Mouse (Mus musculus): ENCODE measurements at regions not wholly inside any gene's neighbourhood (a gene's known extent, or its start where the extent isn't known, plus 50 kb on each side); places are given as distances from the start of the nearest gene placed in this dataset.

DNA sequence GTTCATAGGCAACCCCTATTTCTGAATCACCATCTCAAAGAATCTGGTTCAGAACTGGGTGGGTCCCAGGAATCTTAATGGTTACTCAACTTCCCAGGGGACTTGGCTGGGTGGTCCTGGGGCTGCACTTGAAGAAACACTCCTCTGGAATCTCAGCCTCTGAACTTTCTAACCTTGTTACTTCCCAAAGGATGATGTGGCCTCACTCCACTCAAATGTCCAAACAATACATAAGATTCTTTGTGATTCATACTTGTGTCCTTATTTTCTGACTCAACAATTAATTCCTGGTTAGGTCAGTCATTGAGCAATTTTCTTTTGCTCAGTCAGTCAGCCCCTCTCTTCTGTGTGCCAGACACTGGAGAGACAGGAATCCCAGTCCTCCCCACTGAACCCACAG lies 353.7 kb upstream of the Ubash3b start:
- Histone ChIP-seq H3K4me3 (ENCODE audit: insufficient read depth, poor library complexity, severe bottlenecking) (no peak overlapping the region), H3K79me3 (ENCODE audit: low read depth) (peaks cover 17% of the 10 kb centered on the region), H3K27me3 (ENCODE audit: control insufficient read depth, insufficient read depth, insufficient read length) (no peaks in the 10 kb centered on the region), H3ac (ENCODE audit: control insufficient read depth, insufficient read length, low read depth) (no peak overlapping the region), H3K36me3 (ENCODE audit: control insufficient read depth, insufficient read depth) (peaks cover 6% of the 10 kb centered on the region), H3K79me2 (ENCODE audit: control insufficient read depth, insufficient read depth) (peaks cover 51% of the 10 kb centered on the region)
- TF ChIP-seq MAX (IDR thresholded peaks at IDR 0.05), result no peak
- TF ChIP-seq MYOD1 (IDR thresholded peaks at IDR 0.05; ENCODE audit: control insufficient read depth, insufficient read length, low read depth), result peak; percentile 8
- no peak for TF ChIP-seq MYOG (IDR thresholded peaks at IDR 0.05; ENCODE audit: control insufficient read depth, extremely low read depth, insufficient read length)
- peak; percentile 95 for TF ChIP-seq CEBPB (IDR thresholded peaks at IDR 0.05; ENCODE audit: low read depth)
- TF ChIP-seq CTCF (IDR thresholded peaks at IDR 0.05; ENCODE audit: control insufficient read depth, insufficient read depth, insufficient read length), result no peak
- TF ChIP-seq USF1 (IDR thresholded peaks at IDR 0.05; ENCODE audit: low read depth), result no peak
- TF ChIP-seq FOSL1 (IDR thresholded peaks at IDR 0.05; ENCODE audit: insufficient read depth, low read length, poor library complexity, severe bottlenecking), result peak; percentile 31

- Histone ChIP-seq H3K4me3 (ENCODE audit: insufficient read depth, poor library complexity, severe bottlenecking) (no peak overlapping the region), H3K79me3 (ENCODE audit: low read depth) (peaks cover 14% of the 10 kb centered on the region), H3K27me3 (ENCODE audit: control insufficient read depth, insufficient read depth, insufficient read length) (no peaks in the 10 kb centered on the region), H3K36me3 (ENCODE audit: control insufficient read depth, insufficient read depth) (peaks cover 8% of the 10 kb centered on the region), H3ac (ENCODE audit: control insufficient read depth, insufficient read length, low read depth) (no peak overlapping the region), H3K79me2 (ENCODE audit: control insufficient read depth, insufficient read depth) (peaks cover 47% of the 10 kb centered on the region)
- TF ChIP-seq USF1 (IDR thresholded peaks at IDR 0.05; ENCODE audit: low read depth), result no peak
These were observed 352.2 kb upstream of the Ubash3b start for GRCm38 (mm10) chr9:41513701-41514100.

DNA sequence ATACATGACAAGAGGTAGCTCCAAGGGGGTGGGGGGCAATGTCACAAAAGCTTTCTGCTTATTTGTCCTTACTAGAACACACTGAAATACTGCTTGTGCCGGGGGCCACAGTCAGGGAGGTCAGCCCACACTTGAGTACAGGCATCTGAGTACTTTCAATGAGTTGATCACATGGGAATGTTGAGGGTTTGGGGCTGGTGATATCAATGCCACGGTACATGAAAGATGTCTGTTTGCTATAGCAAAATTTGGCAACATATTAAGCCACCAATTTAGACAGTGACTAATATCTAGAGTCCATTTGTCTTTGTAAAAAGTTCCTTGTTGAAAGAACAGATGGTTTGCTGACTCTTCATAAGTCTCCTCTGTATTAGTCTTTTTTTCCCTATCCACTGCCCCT lies 348.1 kb upstream of the Ubash3b start:
- H3K4me3 ChIP-seq (ENCODE audit: insufficient read depth, poor library complexity, severe bottlenecking), result no peak overlapping the region
- peaks cover 14% of the 10 kb centered on the region for H3K79me3 ChIP-seq (ENCODE audit: low read depth)
- peaks cover 19% of the 10 kb centered on the region for H3K36me3 ChIP-seq (ENCODE audit: control insufficient read depth, insufficient read depth)
- peak; percentile 38 for TF ChIP-seq CEBPB (IDR thresholded peaks at IDR 0.05; ENCODE audit: low read depth)
- peak; percentile 50 for TF ChIP-seq USF1 (IDR thresholded peaks at IDR 0.05; ENCODE audit: low read depth)
- TF ChIP-seq FOSL1 (IDR thresholded peaks at IDR 0.05; ENCODE audit: insufficient read depth, low read length, poor library complexity, severe bottlenecking), result no peak
- no peak overlapping the region for H3ac ChIP-seq (ENCODE audit: control insufficient read depth, insufficient read length, low read depth)
- peaks cover 37% of the 10 kb centered on the region for H3K79me2 ChIP-seq (ENCODE audit: control insufficient read depth, insufficient read depth)
- no peaks in the 10 kb centered on the region for H3K27me3 ChIP-seq (ENCODE audit: control insufficient read depth, insufficient read depth, insufficient read length)

- H3K27me3 ChIP-seq (ENCODE audit: control insufficient read depth, insufficient read depth, insufficient read length), result no peaks in the 10 kb centered on the region
- no peak for TF ChIP-seq CTCF (IDR thresholded peaks at IDR 0.05; ENCODE audit: control insufficient read depth, insufficient read depth, insufficient read length)
- TF ChIP-seq FOSL1 (IDR thresholded peaks at IDR 0.05; ENCODE audit: insufficient read depth, low read length, poor library complexity, severe bottlenecking), result peak; percentile 25
- no peak for TF ChIP-seq CEBPB (IDR thresholded peaks at IDR 0.05; ENCODE audit: low read depth)
- no peak for TF ChIP-seq MAX (IDR thresholded peaks at IDR 0.05)
- TF ChIP-seq USF1 (IDR thresholded peaks at IDR 0.05; ENCODE audit: low read depth), result no peak
- peak; percentile 19 for TF ChIP-seq MYOD1 (IDR thresholded peaks at IDR 0.05; ENCODE audit: control insufficient read depth, insufficient read length, low read depth)
- H3K4me3 ChIP-seq (ENCODE audit: insufficient read depth, poor library complexity, severe bottlenecking), result no peak overlapping the region
- peaks cover 38% of the 10 kb centered on the region for H3K79me2 ChIP-seq (ENCODE audit: control insufficient read depth, insufficient read depth)
- H3K36me3 ChIP-seq (ENCODE audit: control insufficient read depth, insufficient read depth), result peaks cover 19% of the 10 kb centered on the region
- H3ac ChIP-seq (ENCODE audit: control insufficient read depth, insufficient read length, low read depth), result no peak overlapping the region
- peaks cover 11% of the 10 kb centered on the region for H3K79me3 ChIP-seq (ENCODE audit: low read depth)
These were observed 347.2 kb upstream of the Ubash3b start for GRCm38 (mm10) chr9:41508746-41509145.

- H3K79me3 ChIP-seq (ENCODE audit: low read depth), result peaks cover 3% of the 10 kb centered on the region
- H3K36me3 ChIP-seq (ENCODE audit: control insufficient read depth, insufficient read depth), result peaks cover 37% of the 10 kb centered on the region
- no peaks in the 10 kb centered on the region for H3K27me3 ChIP-seq (ENCODE audit: control insufficient read depth, insufficient read depth, insufficient read length)
- no peak overlapping the region for H3K4me3 ChIP-seq (ENCODE audit: insufficient read depth, poor library complexity, severe bottlenecking)
- no peaks in the 10 kb centered on the region for H3K79me2 ChIP-seq (ENCODE audit: control insufficient read depth, insufficient read depth)
- no peak for TF ChIP-seq CEBPB (IDR thresholded peaks at IDR 0.05; ENCODE audit: low read depth)
- no peak overlapping the region for H3ac ChIP-seq (ENCODE audit: control insufficient read depth, insufficient read length, low read depth)
These were observed 336.8 kb upstream of the Ubash3b start for GRCm38 (mm10) chr9:41498326-41498725.

- Histone ChIP-seq H3K4me3 (ENCODE audit: insufficient read depth, poor library complexity, severe bottlenecking) (no peak overlapping the region), H3K79me2 (ENCODE audit: control insufficient read depth, insufficient read depth) (peaks cover 36% of the 10 kb centered on the region), H3ac (ENCODE audit: control insufficient read depth, insufficient read length, low read depth) (no peak overlapping the region), H3K79me3 (ENCODE audit: low read depth) (peaks cover 18% of the 10 kb centered on the region), H3K36me3 (ENCODE audit: control insufficient read depth, insufficient read depth) (peaks cover 52% of the 10 kb centered on the region), H3K27me3 (ENCODE audit: control insufficient read depth, insufficient read depth, insufficient read length) (no peaks in the 10 kb centered on the region)
- no peak for TF ChIP-seq MYOD1 (IDR thresholded peaks at IDR 0.05; ENCODE audit: control insufficient read depth, insufficient read length, low read depth)
- TF ChIP-seq FOSL1 (IDR thresholded peaks at IDR 0.05; ENCODE audit: insufficient read depth, low read length, poor library complexity, severe bottlenecking), result no peak
- peak; percentile 74 for TF ChIP-seq CEBPB (IDR thresholded peaks at IDR 0.05; ENCODE audit: low read depth)
These were observed 328.6 kb upstream of the Ubash3b start for GRCm38 (mm10) chr9:41490112-41490511.

- peaks cover 56% of the 10 kb centered on the region for H3K79me2 ChIP-seq (ENCODE audit: control insufficient read depth, insufficient read depth)
- H3K27me3 ChIP-seq (ENCODE audit: control insufficient read depth, insufficient read depth, insufficient read length), result no peaks in the 10 kb centered on the region
- H3K36me3 ChIP-seq (ENCODE audit: control insufficient read depth, insufficient read depth), result peaks cover 50% of the 10 kb centered on the region
- H3K4me3 ChIP-seq (ENCODE audit: insufficient read depth, poor library complexity, severe bottlenecking), result no peak overlapping the region
- no peak overlapping the region for H3ac ChIP-seq (ENCODE audit: control insufficient read depth, insufficient read length, low read depth)
- TF ChIP-seq MYOG (IDR thresholded peaks at IDR 0.05; ENCODE audit: control insufficient read depth, extremely low read depth, insufficient read length) (no peak), FOSL1 (IDR thresholded peaks at IDR 0.05; ENCODE audit: insufficient read depth, low read length, poor library complexity, severe bottlenecking) (peak; percentile 85), CEBPB (IDR thresholded peaks at IDR 0.05; ENCODE audit: low read depth) (peak; percentile 42), CTCF (IDR thresholded peaks at IDR 0.05; ENCODE audit: control insufficient read depth, insufficient read depth, insufficient read length) (no peak), USF1 (IDR thresholded peaks at IDR 0.05; ENCODE audit: low read depth) (no peak), MYOD1 (IDR thresholded peaks at IDR 0.05; ENCODE audit: control insufficient read depth, insufficient read length, low read depth) (peak; percentile 13), MAX (IDR thresholded peaks at IDR 0.05) (no peak)
- H3K79me3 ChIP-seq (ENCODE audit: low read depth), result peaks cover 31% of the 10 kb centered on the region
These were observed 326.5 kb upstream of the Ubash3b start for GRCm38 (mm10) chr9:41488046-41488445.

Measured in C2C12 (cell line).